Mouse (Mus musculus): ENCODE data around the gene Susd1. TPM values are rescaled to one million over a fixed set of nuclear protein-coding genes. Genes with fewer than 3 reads are reported as not detected.

Susd1 gene
- polyA plus RNA-seq, 1 experiment from 2014 or later, result 8.3 TPM

DNA sequence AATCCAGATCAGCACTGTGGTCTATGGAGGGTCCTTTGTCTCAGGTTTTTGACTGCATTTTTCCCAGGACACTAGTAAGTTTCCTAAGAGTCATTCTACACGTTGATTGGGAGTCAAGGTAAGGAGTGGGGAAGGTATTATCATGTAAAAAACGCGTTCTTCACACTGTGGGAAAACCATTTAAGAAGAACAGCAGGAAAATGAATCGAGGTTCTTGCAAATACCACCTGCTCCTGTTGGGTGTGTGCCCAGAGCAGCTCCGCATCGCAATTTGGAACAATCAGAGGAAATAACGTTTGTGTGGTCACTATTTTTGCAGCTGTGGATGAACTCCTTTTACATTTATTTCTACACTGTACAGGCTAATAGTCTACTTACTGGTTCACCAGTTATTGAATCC lies 125.5 kb downstream of the Susd1 start:
- no peaks in the 10 kb centered on the region for H3K36me3 ChIP-seq (ENCODE audit: control insufficient read depth, insufficient read depth, low read length)
- H3K27ac ChIP-seq (ENCODE audit: low read depth), result no peak overlapping the region
- no peak overlapping the region for H3K9ac ChIP-seq (ENCODE audit: low read length)
- peaks cover 8% of the 10 kb centered on the region; the same call in 1 of the 2 replicates for H3K4me1 ChIP-seq (replicated peaks; ENCODE audit: control insufficient read depth, insufficient read depth, low read length)
- DNase-seq (ENCODE audit: low spot score) (no peak), ATAC-seq (replicated peaks; ENCODE audit: low FRiP score, low TSS enrichment, low read depth) (no peak)
- WGBS, result 74% methylated on average over 7 of the region's 7 CpGs
- H3K27me3 ChIP-seq (replicated peaks; ENCODE audit: control insufficient read depth, insufficient read depth, low read length), result no peaks in the 10 kb centered on the region
- no peaks in the 10 kb centered on the region for H3K9me3 ChIP-seq (ENCODE audit: control insufficient read depth, low read length)
- H3K4me3 ChIP-seq (ENCODE audit: low read depth, low read length), result no peak overlapping the region
- no peak overlapping the region for H3K4me2 ChIP-seq (ENCODE audit: low read length)

DNA sequence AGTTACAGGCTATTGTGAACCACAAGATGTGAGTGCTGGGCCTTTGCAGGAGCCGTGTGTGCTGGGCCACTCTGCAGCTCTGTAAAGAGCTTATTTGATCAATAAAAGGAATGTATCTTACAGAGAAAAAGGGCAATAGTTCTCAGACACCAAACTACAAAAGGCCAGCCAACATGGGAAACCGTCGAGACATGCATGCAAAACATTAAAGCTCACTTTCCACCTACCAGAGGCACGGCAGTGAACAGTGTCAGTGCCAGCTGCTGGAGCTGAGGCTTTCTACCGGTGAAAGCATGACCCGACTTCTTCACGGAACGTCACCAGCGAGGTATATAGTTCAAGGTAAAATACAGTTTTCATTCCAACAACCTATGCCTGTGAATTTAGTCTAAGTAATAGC lies 127.8 kb downstream of the Susd1 start:
- H3K36me3 ChIP-seq (ENCODE audit: control insufficient read depth, insufficient read depth, low read length), result no peaks in the 10 kb centered on the region
- no peak for ATAC-seq (replicated peaks; ENCODE audit: low FRiP score, low TSS enrichment, low read depth)
- no peak overlapping the region for H3K27ac ChIP-seq (ENCODE audit: low read depth)
- H3K4me1 ChIP-seq (replicated peaks; ENCODE audit: control insufficient read depth, insufficient read depth, low read length), result peaks cover 8% of the 10 kb centered on the region; the same call in 1 of the 2 replicates
- H3K9ac ChIP-seq (ENCODE audit: low read length), result no peak overlapping the region
- no peak overlapping the region for H3K4me2 ChIP-seq (ENCODE audit: low read length)
- no peak overlapping the region for H3K4me3 ChIP-seq (ENCODE audit: low read depth, low read length)
- no peaks in the 10 kb centered on the region for H3K9me3 ChIP-seq (ENCODE audit: control insufficient read depth, low read length)
- DNase-seq (ENCODE audit: low spot score), result no peak
- 90% methylated on average over 9 of the region's 9 CpGs for WGBS
- no peaks in the 10 kb centered on the region for H3K27me3 ChIP-seq (replicated peaks; ENCODE audit: control insufficient read depth, insufficient read depth, low read length)

DNA sequence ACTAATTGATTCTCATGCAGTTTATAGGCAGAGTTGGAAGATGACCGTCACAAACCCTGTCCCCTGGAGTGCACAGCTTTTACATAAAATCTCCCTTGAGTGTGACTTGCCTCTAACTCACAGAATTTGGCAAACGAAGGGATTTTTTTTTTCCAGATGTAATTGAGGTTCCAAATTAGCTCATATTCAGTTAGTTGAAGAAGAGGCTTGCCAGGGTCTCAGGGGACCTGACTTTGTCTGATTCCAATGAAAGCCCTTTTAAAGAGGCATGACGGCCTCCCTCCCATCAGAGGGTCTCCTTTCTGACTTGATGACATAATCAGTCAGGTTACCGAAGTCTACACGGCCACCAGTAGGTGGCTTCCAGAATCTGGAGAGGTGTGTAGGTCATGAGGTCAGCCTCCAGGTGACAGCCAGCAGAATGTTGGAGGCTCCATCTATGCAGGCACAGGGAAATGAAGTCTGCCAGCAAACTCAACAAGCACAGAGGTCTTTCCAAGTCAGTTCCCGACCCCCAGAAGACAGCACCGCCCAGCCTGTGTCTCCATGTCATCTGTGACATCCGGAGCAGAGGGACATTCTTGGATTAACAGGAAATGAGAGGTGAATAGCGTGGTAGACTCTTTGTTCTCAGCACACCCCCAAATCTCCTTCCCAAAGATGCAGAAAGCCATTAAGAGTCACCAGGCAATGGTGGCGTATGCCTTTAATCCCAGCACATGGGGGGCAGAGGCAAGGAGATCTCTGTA lies 130.4 kb downstream of the Susd1 start:
- 85% methylated on average over 10 of the region's 10 CpGs for WGBS
- DNase-seq (ENCODE audit: low spot score) (no peak), ATAC-seq (replicated peaks; ENCODE audit: low FRiP score, low TSS enrichment, low read depth) (no peak)
- no peaks in the 10 kb centered on the region for H3K36me3 ChIP-seq (ENCODE audit: control insufficient read depth, insufficient read depth, low read length)
- no peaks in the 10 kb centered on the region for H3K9me3 ChIP-seq (ENCODE audit: control insufficient read depth, low read length)
- H3K9ac ChIP-seq (ENCODE audit: low read length), result no peak overlapping the region
- no peaks in the 10 kb centered on the region for H3K27me3 ChIP-seq (replicated peaks; ENCODE audit: control insufficient read depth, insufficient read depth, low read length)
- no peak overlapping the region for H3K4me3 ChIP-seq (ENCODE audit: low read depth, low read length)
- no peaks in the 10 kb centered on the region for H3K4me1 ChIP-seq (replicated peaks; ENCODE audit: control insufficient read depth, insufficient read depth, low read length)
- H3K4me2 ChIP-seq (ENCODE audit: low read length), result no peak overlapping the region
- H3K27ac ChIP-seq (ENCODE audit: low read depth), result no peak overlapping the region

DNA sequence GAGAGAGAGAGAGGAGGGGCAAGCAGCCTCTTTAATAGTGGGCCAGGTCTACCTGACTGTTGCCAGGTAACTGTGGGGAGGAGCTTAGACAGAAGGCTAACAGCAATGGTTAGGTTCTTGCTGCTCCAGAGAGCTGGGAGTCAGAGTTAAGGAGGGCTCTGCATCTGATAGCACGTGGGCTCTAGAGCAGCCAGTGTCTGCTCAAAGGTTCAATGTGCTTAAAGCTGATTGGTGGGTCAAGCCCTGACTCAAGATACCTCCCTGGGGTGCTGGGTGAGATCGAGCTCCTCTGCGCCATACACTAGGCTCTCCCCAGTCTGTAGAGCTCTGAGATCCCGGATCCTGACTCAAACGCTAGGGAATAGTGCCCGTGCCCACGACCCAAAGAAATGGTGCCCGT lies 136.0 kb downstream of the Susd1 start:
- WGBS, result 90% methylated on average over 8 of the region's 8 CpGs
- H3K27ac ChIP-seq (ENCODE audit: low read depth), result no peak overlapping the region
- DNase-seq (ENCODE audit: low spot score) (no peak), ATAC-seq (replicated peaks; ENCODE audit: low FRiP score, low TSS enrichment, low read depth) (no peak)
- H3K4me2 ChIP-seq (ENCODE audit: low read length), result no peak overlapping the region
- no peaks in the 10 kb centered on the region for H3K36me3 ChIP-seq (ENCODE audit: control insufficient read depth, insufficient read depth, low read length)
- H3K9ac ChIP-seq (ENCODE audit: low read length), result no peak overlapping the region
- no peaks in the 10 kb centered on the region for H3K27me3 ChIP-seq (replicated peaks; ENCODE audit: control insufficient read depth, insufficient read depth, low read length)
- no peak overlapping the region for H3K4me3 ChIP-seq (ENCODE audit: low read depth, low read length)
- no peaks in the 10 kb centered on the region for H3K4me1 ChIP-seq (replicated peaks; ENCODE audit: control insufficient read depth, insufficient read depth, low read length)
- H3K9me3 ChIP-seq (ENCODE audit: control insufficient read depth, low read length), result no peaks in the 10 kb centered on the region

DNA sequence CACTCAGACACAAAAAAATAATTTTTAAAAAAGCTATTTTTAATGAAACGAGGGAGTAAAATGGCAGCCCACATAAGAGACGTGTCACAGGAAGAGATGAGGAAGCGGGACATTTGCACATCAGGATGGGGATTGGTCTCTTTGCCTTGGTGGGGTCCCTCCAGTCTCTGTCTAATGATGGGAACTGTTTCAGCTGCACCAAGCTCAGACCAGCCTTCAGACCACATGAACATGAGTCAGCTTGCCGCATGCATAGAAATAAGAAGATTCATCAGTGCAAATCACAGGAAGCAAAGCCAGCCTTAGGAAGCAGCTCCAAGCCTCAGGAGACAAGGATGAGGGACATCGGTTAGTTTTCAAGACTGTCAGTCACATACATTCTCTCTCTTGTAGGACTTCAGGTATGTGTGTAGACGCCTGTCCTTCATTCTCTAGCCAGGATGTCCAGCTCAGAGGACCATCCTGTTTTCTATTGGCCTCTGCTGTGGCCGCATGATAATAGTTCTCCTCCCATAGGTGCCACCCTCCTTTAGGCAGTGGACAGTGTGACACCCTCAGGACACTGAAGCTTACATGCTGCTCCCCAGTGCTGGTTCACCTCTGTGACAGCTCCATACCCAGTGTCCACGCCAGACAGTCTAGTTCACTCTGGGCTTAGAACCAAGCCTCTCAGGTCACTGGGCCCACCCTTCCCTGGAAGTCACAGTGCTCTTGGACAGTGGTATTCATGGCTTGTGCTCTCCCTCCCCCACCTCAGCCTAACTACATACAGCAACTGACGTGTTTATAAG lies 137.2 kb downstream of the Susd1 start:
- no peaks in the 10 kb centered on the region for H3K27me3 ChIP-seq (replicated peaks; ENCODE audit: control insufficient read depth, insufficient read depth, low read length)
- H3K36me3 ChIP-seq (ENCODE audit: control insufficient read depth, insufficient read depth, low read length), result no peaks in the 10 kb centered on the region
- H3K27ac ChIP-seq (ENCODE audit: low read depth), result no peak overlapping the region
- H3K9ac ChIP-seq (ENCODE audit: low read length), result no peak overlapping the region
- DNase-seq (ENCODE audit: low spot score), result no peak
- 87% methylated on average over 9 of the region's 9 CpGs for WGBS
- H3K4me3 ChIP-seq (ENCODE audit: low read depth, low read length), result no peak overlapping the region
- no peak; the same call in 1 of the 2 replicates for ATAC-seq (replicated peaks; ENCODE audit: low FRiP score, low TSS enrichment, low read depth)
- H3K4me1 ChIP-seq (replicated peaks; ENCODE audit: control insufficient read depth, insufficient read depth, low read length), result no peaks in the 10 kb centered on the region
- H3K9me3 ChIP-seq (ENCODE audit: control insufficient read depth, low read length), result no peaks in the 10 kb centered on the region
- no peak overlapping the region for H3K4me2 ChIP-seq (ENCODE audit: low read length)

DNA sequence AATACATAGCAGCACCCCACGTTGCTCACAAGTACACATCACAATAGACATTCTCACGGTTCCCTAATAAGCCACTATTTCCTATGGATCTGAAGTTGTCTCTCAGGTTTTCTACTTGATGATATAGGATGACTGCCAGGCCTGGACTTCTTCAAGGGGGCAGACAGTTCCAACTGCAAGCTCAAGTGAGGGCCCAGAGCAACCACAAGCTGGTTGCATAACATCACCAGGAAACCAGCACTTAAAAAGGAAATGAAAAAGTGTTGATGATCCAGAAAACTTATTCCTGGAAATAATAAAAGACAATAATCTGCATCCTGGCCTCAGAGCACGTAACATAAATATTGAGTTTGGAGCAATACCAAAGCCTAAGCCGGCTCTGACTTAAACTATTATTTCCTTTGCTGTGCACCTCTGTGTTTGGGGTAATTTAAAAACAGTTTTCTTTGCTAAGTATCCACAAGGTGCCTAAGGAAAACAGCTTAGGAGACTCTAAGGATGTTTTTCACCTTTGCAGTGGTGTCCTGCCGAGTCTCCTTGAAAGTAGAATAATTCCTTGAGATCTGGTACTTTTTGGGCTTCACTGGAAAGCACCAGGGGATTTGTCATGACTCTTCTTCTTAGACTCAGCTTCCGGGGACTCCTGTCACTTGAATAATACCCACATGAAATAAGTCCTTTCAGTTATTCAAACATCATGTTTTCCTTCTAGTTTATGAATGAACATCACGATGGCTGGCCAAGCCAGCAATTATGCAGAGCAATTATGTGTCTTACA lies 139.5 kb downstream of the Susd1 start:
- ATAC-seq (replicated peaks; ENCODE audit: low FRiP score, low TSS enrichment, low read depth), result no peak
- H3K27me3 ChIP-seq (replicated peaks; ENCODE audit: control insufficient read depth, insufficient read depth, low read length), result no peaks in the 10 kb centered on the region
- no peak overlapping the region for H3K4me3 ChIP-seq (ENCODE audit: low read depth, low read length)
- H3K9me3 ChIP-seq (ENCODE audit: control insufficient read depth, low read length), result no peaks in the 10 kb centered on the region
- H3K9ac ChIP-seq (ENCODE audit: low read length), result no peak overlapping the region
- H3K4me1 ChIP-seq (replicated peaks; ENCODE audit: control insufficient read depth, insufficient read depth, low read length), result no peaks in the 10 kb centered on the region
- no peak for DNase-seq (ENCODE audit: low spot score)
- no peak overlapping the region for H3K4me2 ChIP-seq (ENCODE audit: low read length)
- no peak overlapping the region for H3K27ac ChIP-seq (ENCODE audit: low read depth)
- 68% methylated on average over 7 of the region's 7 CpGs for WGBS
- H3K36me3 ChIP-seq (ENCODE audit: control insufficient read depth, insufficient read depth, low read length), result no peaks in the 10 kb centered on the region

DNA sequence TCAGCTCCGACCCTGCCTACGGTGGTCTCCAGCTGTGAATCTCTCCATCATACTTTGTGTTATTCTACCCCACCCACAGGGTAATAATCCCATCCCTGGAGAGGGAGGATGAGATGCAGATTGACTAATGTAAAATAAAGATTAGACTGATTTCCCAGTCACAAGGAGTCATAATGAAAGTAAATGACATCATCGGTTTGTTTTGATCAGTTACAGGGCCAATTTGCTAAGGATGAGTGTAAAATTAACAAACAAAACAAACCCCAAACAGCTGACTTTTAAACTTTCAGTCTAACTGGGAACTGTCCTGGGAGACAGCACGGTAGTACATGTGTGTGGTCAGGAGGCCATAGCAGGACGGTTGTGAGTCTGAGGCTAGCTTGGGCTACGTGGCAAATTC lies 143.3 kb downstream of the Susd1 start:
- H3K27ac ChIP-seq (ENCODE audit: low read depth), result no peak overlapping the region
- DNase-seq (ENCODE audit: low spot score), result no peak
- no peak overlapping the region for H3K4me2 ChIP-seq (ENCODE audit: low read length)
- no peak overlapping the region for H3K9ac ChIP-seq (ENCODE audit: low read length)
- 81% methylated on average over 6 of the region's 6 CpGs for WGBS
- H3K4me3 ChIP-seq (ENCODE audit: low read depth, low read length), result no peak overlapping the region
- H3K4me1 ChIP-seq (replicated peaks; ENCODE audit: control insufficient read depth, insufficient read depth, low read length), result no peaks in the 10 kb centered on the region
- no peaks in the 10 kb centered on the region for H3K27me3 ChIP-seq (replicated peaks; ENCODE audit: control insufficient read depth, insufficient read depth, low read length)
- H3K9me3 ChIP-seq (ENCODE audit: control insufficient read depth, low read length), result no peaks in the 10 kb centered on the region
- no peak for ATAC-seq (replicated peaks; ENCODE audit: low FRiP score, low TSS enrichment, low read depth)
- no peaks in the 10 kb centered on the region for H3K36me3 ChIP-seq (ENCODE audit: control insufficient read depth, insufficient read depth, low read length)

DNA sequence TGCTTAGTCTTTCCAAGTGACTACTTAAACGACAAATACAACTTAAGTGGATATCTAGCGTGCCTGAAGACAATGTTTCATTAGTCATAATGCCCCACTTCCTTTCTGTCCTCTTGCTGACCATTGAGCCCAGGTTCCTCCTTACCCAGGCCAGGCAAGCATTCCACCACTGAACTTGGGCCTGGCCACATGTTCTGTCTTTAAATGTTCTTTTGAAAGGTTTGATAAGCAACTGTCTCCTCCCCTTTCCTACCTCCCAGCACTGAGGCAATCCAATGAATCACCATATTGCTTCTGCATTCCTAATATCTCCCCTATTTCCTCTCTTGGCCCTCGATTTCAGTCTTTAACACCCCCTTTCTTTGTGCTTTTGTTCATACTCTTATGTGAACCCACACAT lies 143.8 kb downstream of the Susd1 start:
- Histone ChIP-seq H3K36me3 (ENCODE audit: control insufficient read depth, insufficient read depth, low read length) (no peaks in the 10 kb centered on the region), H3K27ac (ENCODE audit: low read depth) (no peak overlapping the region), H3K27me3 (replicated peaks; ENCODE audit: control insufficient read depth, insufficient read depth, low read length) (no peaks in the 10 kb centered on the region), H3K9ac (ENCODE audit: low read length) (no peak overlapping the region), H3K4me2 (ENCODE audit: low read length) (no peak overlapping the region), H3K9me3 (ENCODE audit: control insufficient read depth, low read length) (no peaks in the 10 kb centered on the region), H3K4me1 (replicated peaks; ENCODE audit: control insufficient read depth, insufficient read depth, low read length) (no peaks in the 10 kb centered on the region), H3K4me3 (ENCODE audit: low read depth, low read length) (no peak overlapping the region)
- DNase-seq (ENCODE audit: low spot score) (no peak), ATAC-seq (replicated peaks; ENCODE audit: low FRiP score, low TSS enrichment, low read depth) (no peak)
- WGBS, result 74% methylated on average over 3 of the region's 3 CpGs
